Mouse (Mus musculus) forebrain, embryonic 16.5 days (tissue): ENCODE results near the gene Ankfy1. TPM values are rescaled to one million over a fixed set of nuclear protein-coding genes. Genes with fewer than 3 reads are reported as not detected.

Source experiments
- ATAC-seq: fragments of 200-750 bp; cut with Nextera tagmentation; 2 replicates; pipeline ENCODE4 v1.8.0; 2017; ENCODE audit warnings: mild to moderate bottlenecking, moderate library complexity
- H3K27ac ChIP-seq: fragments of 300-500 bp; sonication (generic); 2 replicates; pipeline ENCODE4 v1.5.1; 2014; ENCODE audit warnings: low read length, control low read depth
- H3K27me3 ChIP-seq: fragments of 300-500 bp; sonication (generic); replicated peaks from 2 replicates; pipeline ENCODE4 v1.6.1; 2014; ENCODE audit warnings: low read length; ENCODE audit not compliant: control insufficient read depth, insufficient read depth
- H3K36me3 ChIP-seq: fragments of 300-500 bp; sonication (generic); 2 replicates; pipeline ENCODE4 v1.6.1; 2014; ENCODE audit not compliant: control insufficient read depth, insufficient read depth
- H3K4me1 ChIP-seq: fragments of 300-500 bp; sonication (generic); replicated peaks from 2 replicates; pipeline ENCODE4 v1.6.1; 2014; ENCODE audit warnings: low read length; ENCODE audit not compliant: control insufficient read depth, insufficient read depth
- H3K4me2 ChIP-seq: fragments of 300-500 bp; sonication (generic); 2 replicates; pipeline ENCODE4 v1.6.1; 2014; ENCODE audit warnings: mild to moderate bottlenecking, low read length, control low read depth
- H3K4me3 ChIP-seq: fragments of 300-500 bp; sonication (generic); replicated peaks from 2 replicates; pipeline ENCODE4 v1.5.1; 2014; ENCODE audit warnings: mild to moderate bottlenecking, low read length, control low read depth
- H3K9ac ChIP-seq: fragments of 300-500 bp; sonication (generic); replicated peaks from 2 replicates; pipeline ENCODE4 v1.6.1; 2014; ENCODE audit warnings: low read depth, low read length, control low read depth
- H3K9me3 ChIP-seq: fragments of 300-500 bp; sonication (generic); 2 replicates; pipeline ENCODE4 v1.6.1; 2016; ENCODE audit warnings: low read length; ENCODE audit not compliant: control insufficient read depth
- WGBS: fragments of 180-500 bp; shearing (Covaris S2); extraction: QIAGEN DNeasy Blood & Tissue Kit; methylation state at CpG from one replicate; pipeline ENCODE4 v1.1.7; 2014; 5-methylcytosine and 5-hydroxymethylcytosine counted together
- polyA plus RNA-seq: library from polyadenylated mRNA; unstranded; fragments of >200 nt; fragmentation: Nextera tagmentation; extraction: Ambion mirVana; gene quantifications from 2 replicates; pipeline ENCODE4 v1.2.1, GENCODE M21; 2015

Gene Ankfy1
- 32.6 and 34.8 TPM in 2 replicates for polyA plus RNA-seq

DNA sequence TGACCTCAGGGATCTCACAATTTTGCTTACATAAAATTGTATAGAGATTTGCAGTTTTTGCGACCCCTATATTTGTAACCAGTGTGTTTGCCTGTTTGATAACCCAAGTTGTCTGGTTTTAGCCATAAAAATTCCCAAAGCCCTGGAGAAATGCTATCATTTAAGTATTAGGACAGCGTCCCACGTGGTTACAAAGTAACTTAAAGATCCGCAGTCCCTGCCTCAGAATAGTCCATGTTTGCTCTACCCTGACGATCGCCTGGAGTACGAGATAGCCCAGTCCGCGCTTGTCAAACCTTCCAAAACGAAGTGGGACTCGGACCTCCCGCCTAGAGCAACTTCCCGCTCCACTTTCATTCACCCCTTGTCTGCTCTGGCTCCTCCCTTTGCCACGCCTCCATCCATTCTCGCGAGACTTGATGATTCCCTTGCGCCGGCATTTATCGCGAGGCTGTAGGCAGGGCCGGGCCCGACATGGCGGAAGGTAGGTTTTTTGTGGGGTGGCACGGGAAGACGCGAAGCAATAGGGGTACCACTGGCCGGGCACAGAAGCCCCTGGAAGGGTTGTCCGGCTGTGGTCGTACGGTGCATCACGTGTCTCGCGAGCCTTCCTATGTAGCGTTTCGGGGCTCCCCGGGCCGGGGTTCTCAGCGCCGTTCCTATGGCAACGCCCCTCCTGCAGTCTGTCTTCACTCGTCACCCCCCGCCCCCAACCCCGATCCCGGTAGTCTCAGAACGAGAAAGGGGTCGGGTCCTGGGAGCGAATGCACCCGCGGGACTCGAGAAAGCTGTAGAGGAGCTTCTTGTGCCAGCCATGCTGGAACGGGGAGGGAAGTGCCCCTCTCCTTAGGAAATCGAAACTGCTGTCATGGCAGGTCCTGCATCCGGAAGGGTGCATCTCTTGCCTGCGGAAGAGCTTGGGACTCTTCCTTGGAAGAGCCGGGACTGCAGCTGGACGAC is at the start of gene Ankfy1:
Gene Ankfy1 (plus strand): TSS at position 456 of the 960 bp plus-strand sequence.
- peak; percentile 98 for ATAC-seq
- Histone ChIP-seq H3K4me1 (peaks cover 20% of the 10 kb centered on the region), H3K4me2 (peak within 1 kb of the TSS; percentile 64), H3K9me3 (no peaks in the 10 kb centered on the region), H3K4me3 (peak within 1 kb of the TSS; percentile 74), H3K36me3 (no peaks in the 10 kb centered on the region), H3K9ac (peak within 1 kb of the TSS; percentile 87), H3K27me3 (no peaks in the 10 kb centered on the region), H3K27ac (peak within 1 kb of the TSS; percentile 93)
- under 1% methylated on average over 56 of the region's 56 CpGs for WGBS

GRCm38 (mm10) chr11:72642730-72643129 is 47.1 kb upstream of the Ankfy1 start:
- Histone ChIP-seq H3K9me3 (no peaks in the 10 kb centered on the region), H3K27me3 (no peaks in the 10 kb centered on the region), H3K4me2 (no peak overlapping the region), H3K27ac (no peak overlapping the region), H3K4me1 (no peaks in the 10 kb centered on the region; the same call in 1 of the 2 replicates), H3K36me3 (no peaks in the 10 kb centered on the region), H3K4me3 (no peak overlapping the region), H3K9ac (no peak overlapping the region)
- no peak for ATAC-seq
- WGBS: 14% methylated on average over 4 of the region's 4 CpGs

GRCm38 (mm10) chr11:72645386-72645785 is 44.4 kb upstream of the Ankfy1 start:
- no peak overlapping the region for H3K4me3 ChIP-seq
- no peaks in the 10 kb centered on the region for H3K9me3 ChIP-seq
- H3K36me3 ChIP-seq: no peaks in the 10 kb centered on the region
- H3K9ac ChIP-seq: no peak overlapping the region
- no peak overlapping the region for H3K27ac ChIP-seq
- H3K4me1 ChIP-seq: no peaks in the 10 kb centered on the region; the same call in 1 of the 2 replicates
- 93% methylated on average over 5 of the region's 5 CpGs for WGBS
- ATAC-seq: no peak
- no peaks in the 10 kb centered on the region for H3K27me3 ChIP-seq
- no peak overlapping the region for H3K4me2 ChIP-seq

DNA sequence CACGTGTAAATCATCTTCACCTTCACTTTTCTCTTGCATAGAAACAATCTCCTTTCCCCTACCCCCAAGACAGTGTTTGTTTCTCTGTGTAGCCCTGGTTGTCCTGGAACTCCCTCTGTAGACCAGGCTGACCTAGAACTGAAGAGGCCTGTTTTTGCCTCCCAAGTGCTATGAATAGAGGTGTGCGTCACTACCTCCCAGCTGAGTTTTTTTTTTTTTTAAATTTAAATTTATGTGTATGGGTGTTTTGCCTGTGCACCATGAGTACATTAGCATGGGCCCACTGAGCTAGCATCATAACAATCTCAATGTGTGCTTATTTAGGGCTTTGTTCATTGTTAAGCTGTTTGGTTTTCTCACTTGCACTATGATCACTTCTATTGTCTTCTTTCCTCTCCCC is 39.5 kb upstream of the Ankfy1 start:
- Histone ChIP-seq H3K4me1 (no peaks in the 10 kb centered on the region), H3K9me3 (no peaks in the 10 kb centered on the region), H3K27ac (no peak overlapping the region), H3K4me2 (no peak overlapping the region), H3K4me3 (no peak overlapping the region), H3K36me3 (no peaks in the 10 kb centered on the region), H3K9ac (no peak overlapping the region), H3K27me3 (no peaks in the 10 kb centered on the region)
- 85% methylated on average over 2 of the region's 2 CpGs for WGBS
- ATAC-seq: no peak

DNA sequence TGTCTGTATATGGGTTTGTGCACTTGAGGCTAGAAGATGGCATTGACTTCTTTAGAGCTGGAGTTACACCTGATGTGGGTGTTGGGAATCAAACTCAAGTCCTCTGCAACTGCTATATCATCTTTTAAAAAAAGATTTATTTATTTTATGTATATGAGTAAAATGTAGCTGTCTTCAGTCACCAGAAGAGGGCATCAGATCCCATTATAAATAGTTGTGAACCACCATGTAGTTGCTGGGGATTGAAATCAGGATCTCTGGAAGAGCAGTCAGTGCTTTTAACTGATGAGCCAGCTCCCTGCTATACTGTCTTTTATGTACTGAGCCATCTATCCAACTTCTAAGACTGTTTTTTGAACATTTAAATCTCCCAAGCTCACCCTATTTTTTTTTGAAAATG is 29.9 kb upstream of the Ankfy1 start:
- Histone ChIP-seq H3K4me1 (no peaks in the 10 kb centered on the region), H3K9me3 (no peaks in the 10 kb centered on the region), H3K9ac (no peak overlapping the region), H3K27me3 (no peaks in the 10 kb centered on the region), H3K4me2 (no peak overlapping the region), H3K36me3 (no peaks in the 10 kb centered on the region), H3K27ac (no peak overlapping the region), H3K4me3 (no peak overlapping the region)
- ATAC-seq: no peak

- no peaks in the 10 kb centered on the region for H3K4me1 ChIP-seq
- no peaks in the 10 kb centered on the region for H3K36me3 ChIP-seq
- H3K27me3 ChIP-seq: no peaks in the 10 kb centered on the region
- no peak overlapping the region for H3K4me3 ChIP-seq
- no peaks in the 10 kb centered on the region for H3K9me3 ChIP-seq
- 97% methylated on average over 1 of the region's 1 CpGs for WGBS
- no peak for ATAC-seq
- H3K9ac ChIP-seq: no peak overlapping the region
- no peak overlapping the region for H3K4me2 ChIP-seq
- H3K27ac ChIP-seq: no peak overlapping the region
Observed at GRCm38 (mm10) chr11:72660359-72660758, 29.4 kb upstream of the Ankfy1 start.

DNA sequence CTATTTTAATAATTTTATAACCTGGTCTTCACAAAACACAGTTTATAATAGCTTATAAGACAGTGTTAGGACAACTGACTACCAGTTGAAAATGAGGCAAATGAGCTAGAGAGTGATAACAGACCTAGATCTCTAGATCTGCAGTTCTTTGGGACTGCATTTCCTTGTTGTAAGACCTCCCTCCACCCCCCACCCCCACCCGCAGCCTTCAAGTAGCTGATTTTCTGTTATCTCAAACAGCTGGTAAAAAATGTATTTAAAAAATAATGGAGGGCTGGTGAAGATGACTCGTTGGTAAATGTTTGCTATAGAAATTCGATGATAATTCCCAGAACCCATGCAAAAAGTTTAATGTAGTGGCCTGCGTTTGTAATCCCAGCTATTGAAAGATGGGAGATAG is 25.2 kb upstream of the Ankfy1 start:
- Histone ChIP-seq H3K4me3 (no peak overlapping the region), H3K27ac (no peak overlapping the region)

GRCm38 (mm10) chr11:72670634-72671033 is 19.2 kb upstream of the Ankfy1 start:
- Histone ChIP-seq H3K27me3 (no peaks in the 10 kb centered on the region), H3K4me3 (no peak overlapping the region), H3K4me2 (no peak overlapping the region), H3K9me3 (no peaks in the 10 kb centered on the region), H3K9ac (no peak overlapping the region), H3K36me3 (no peaks in the 10 kb centered on the region), H3K4me1 (0 out of 2 replicates have a peak, but pooled peaks cover 2% of the 10 kb centered on the region), H3K27ac (no peak overlapping the region)
- ATAC-seq: no peak

More for the DNA sequence above, 25.2 kb upstream of the Ankfy1 start:
- Histone ChIP-seq H3K9me3 (no peaks in the 10 kb centered on the region), H3K4me1 (no peaks in the 10 kb centered on the region), H3K9ac (no peak overlapping the region), H3K4me2 (no peak overlapping the region), H3K27me3 (no peaks in the 10 kb centered on the region), H3K36me3 (no peaks in the 10 kb centered on the region)
- WGBS: 92% methylated on average over 4 of the region's 4 CpGs
- no peak for ATAC-seq

DNA sequence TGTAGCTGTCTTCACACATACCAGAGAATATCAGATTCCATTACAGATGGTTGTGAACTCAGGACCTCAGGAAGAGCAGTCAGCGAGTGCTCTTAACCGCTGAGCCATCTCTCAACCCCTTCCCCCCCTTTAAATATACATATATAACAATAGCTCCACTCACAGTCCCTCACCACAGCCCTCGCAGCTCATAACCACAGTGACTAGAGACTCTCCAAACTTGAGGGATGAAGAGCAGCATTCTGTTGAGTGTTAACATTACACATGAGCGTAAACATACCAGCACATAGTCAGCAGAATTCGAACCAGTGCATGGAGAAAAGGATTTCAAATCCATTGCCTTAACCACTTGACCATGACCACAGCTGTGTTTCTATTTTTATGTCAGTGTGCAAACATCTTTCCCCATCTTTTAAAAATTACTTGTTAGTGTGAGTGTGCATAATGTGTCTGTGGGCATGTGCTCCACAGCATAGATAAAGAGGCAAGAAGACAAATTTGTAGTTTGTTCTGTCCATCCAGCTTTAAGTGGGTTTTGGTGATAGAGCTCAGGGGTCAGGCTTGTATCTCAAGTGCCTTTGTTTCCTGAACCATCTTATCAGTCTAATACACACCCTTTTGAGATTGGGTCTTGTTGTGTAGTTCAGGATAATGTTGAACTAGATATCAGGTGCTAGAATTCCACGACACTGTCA is 18.4 kb upstream of the Ankfy1 start:
- no peak overlapping the region for H3K4me3 ChIP-seq
- no peak overlapping the region for H3K4me2 ChIP-seq
- 0 out of 2 replicates have a peak, but pooled peaks cover 2% of the 10 kb centered on the region for H3K4me1 ChIP-seq
- no peaks in the 10 kb centered on the region for H3K9me3 ChIP-seq
- no peaks in the 10 kb centered on the region for H3K27me3 ChIP-seq
- H3K27ac ChIP-seq: no peak overlapping the region
- no peaks in the 10 kb centered on the region for H3K36me3 ChIP-seq
- H3K9ac ChIP-seq: no peak overlapping the region
- WGBS: 80% methylated on average over 6 of the region's 6 CpGs
- ATAC-seq: no peak
